Mouse (Mus musculus) embryonic facial prominence, embryonic 10.5 days (tissue): ENCODE results near the gene Gnai2. TPM values are rescaled to one million over a fixed set of nuclear protein-coding genes. Genes with fewer than 3 reads are reported as not detected.
"Not testable (repeated sequence)": the region's sequence is repeated elsewhere in the genome, so short reads cannot be mapped to it uniquely, and the experiment has no call there.

Experiments
- DNase-seq: peaks from one replicate; pipeline ENCODE4 v3.0.0-alpha.2; 2017; ENCODE audit warnings: low spot score
- H3K27ac ChIP-seq: fragments of 300-500 bp; sonication (generic); replicated peaks from 2 replicates; pipeline ENCODE4 v1.5.1; 2016; ENCODE audit warnings: mild to moderate bottlenecking
- H3K27me3 ChIP-seq: fragments of 300-500 bp; sonication (generic); replicated peaks from 2 replicates; pipeline ENCODE4 v1.6.1; 2016; ENCODE audit warnings: low read depth, mild to moderate bottlenecking; ENCODE audit not compliant: poor library complexity, severe bottlenecking
- H3K36me3 ChIP-seq: fragments of 300-500 bp; sonication (generic); replicated peaks from 2 replicates; pipeline ENCODE4 v1.6.1; 2016; ENCODE audit warnings: mild to moderate bottlenecking, moderate library complexity
- H3K4me1 ChIP-seq: fragments of 300-500 bp; sonication (generic); 2 replicates; pipeline ENCODE4 v1.6.1; 2016
- H3K4me3 ChIP-seq: fragments of 300-500 bp; sonication (generic); 2 replicates; pipeline ENCODE4 v1.5.1; 2016; ENCODE audit warnings: mild to moderate bottlenecking, moderate library complexity
- H3K9me3 ChIP-seq: fragments of 300-500 bp; sonication (generic); 2 replicates; pipeline ENCODE4 v1.6.1; 2016; ENCODE audit warnings: mild to moderate bottlenecking
- WGBS: fragments of 180-500 bp; shearing (Covaris S2); methylation state at CpG from one replicate; pipeline ENCODE4 v1.1.7; 2016; 5-methylcytosine and 5-hydroxymethylcytosine counted together
- polyA plus RNA-seq: library from polyadenylated mRNA; unstranded; fragments of >200 nt; fragmentation: Nextera tagmentation; extraction: Ambion mirVana; gene quantifications from 2 replicates; pipeline ENCODE4 v1.2.1, GENCODE M21; 2016

Gene Gnai2
- 334 and 363 TPM in 2 replicates for polyA plus RNA-seq

- H3K4me1 ChIP-seq = peaks cover 82% of the 10 kb centered on the region
- 3% methylated on average over 38 of the region's 38 CpGs for WGBS
These were observed at the start of gene Gnai2 for GRCm38 (mm10) chr9:107635279-107636028. Gene Gnai2 (minus strand): TSS chr9:107635367.

DNA sequence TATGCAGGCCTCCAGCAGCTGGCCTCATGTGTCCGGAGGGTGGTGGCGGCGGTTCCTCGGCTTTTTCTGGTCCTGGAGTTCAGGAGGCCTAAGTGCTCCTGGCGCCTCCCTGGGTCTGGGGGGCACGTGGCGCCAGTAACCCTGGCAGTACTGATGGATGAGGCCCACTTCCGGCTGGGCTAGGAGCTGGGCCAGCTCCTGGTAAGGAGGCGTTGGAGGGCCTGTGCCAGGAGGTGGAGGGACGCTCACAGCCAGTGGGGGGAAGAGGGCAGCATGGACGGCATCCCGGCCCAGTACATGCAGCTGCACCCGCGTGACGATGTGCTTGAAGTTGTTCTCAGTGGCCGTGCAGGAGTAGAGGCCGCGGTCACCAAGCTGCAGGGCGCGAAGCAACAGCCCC, 47.2 kb upstream of the Gnai2 start:
- no peak for DNase-seq
- no peaks in the 10 kb centered on the region for H3K9me3 ChIP-seq
- H3K4me1 ChIP-seq = peaks cover 20% of the 10 kb centered on the region; the same call in 1 of the 2 replicates
- no peak overlapping the region for H3K27ac ChIP-seq
- H3K36me3 ChIP-seq = peaks cover 62% of the 10 kb centered on the region
- WGBS = 94% methylated on average over 20 of the region's 20 CpGs
- peaks cover 21% of the 10 kb centered on the region for H3K27me3 ChIP-seq
- H3K4me3 ChIP-seq = no peak overlapping the region

More at GRCm38 (mm10) chr9:107635279-107636028, at the start of gene Gnai2:
- no peaks in the 10 kb centered on the region for H3K9me3 ChIP-seq
- peaks cover 17% of the 10 kb centered on the region for H3K36me3 ChIP-seq
- no peaks in the 10 kb centered on the region for H3K27me3 ChIP-seq
- DNase-seq = peak; percentile 97
- H3K27ac ChIP-seq = peak within 1 kb of the TSS; percentile 96
- peak within 1 kb of the TSS; percentile 95 for H3K4me3 ChIP-seq

- H3K4me3 ChIP-seq = no peak within 1 kb of the TSS
- WGBS = 45% methylated on average over 5 of the region's 5 CpGs
- DNase-seq = no peak
- H3K27ac ChIP-seq = no peak within 1 kb of the TSS; the same call in 1 of the 2 replicates
- peaks cover 27% of the 10 kb centered on the region for H3K4me1 ChIP-seq
- H3K27me3 ChIP-seq = peaks cover 50% of the 10 kb centered on the region
- H3K9me3 ChIP-seq = no peaks in the 10 kb centered on the region
- peaks cover 33% of the 10 kb centered on the region for H3K36me3 ChIP-seq
These were observed 44.3 kb upstream of the Gnai2 start, which contains the start of gene Gnat1 for GRCm38 (mm10) chr9:107679501-107679900. Gene Gnat1 (minus strand): TSS chr9:107679712.

- peaks cover 26% of the 10 kb centered on the region for H3K36me3 ChIP-seq
- H3K9me3 ChIP-seq = no peaks in the 10 kb centered on the region
- H3K27me3 ChIP-seq = peaks cover 56% of the 10 kb centered on the region
- DNase-seq = no peak
- H3K4me3 ChIP-seq = no peak overlapping the region
- WGBS = 91% methylated on average over 2 of the region's 2 CpGs
- H3K27ac ChIP-seq = no peak overlapping the region
- peaks cover 27% of the 10 kb centered on the region for H3K4me1 ChIP-seq
These were observed 43.7 kb upstream of the Gnai2 start for GRCm38 (mm10) chr9:107678861-107679260.

GRCm38 (mm10) chr9:107677819-107678526, 42.8 kb upstream of the Gnai2 start:
- Histone ChIP-seq H3K36me3 (peaks cover 18% of the 10 kb centered on the region), H3K27me3 (peaks cover 60% of the 10 kb centered on the region), H3K4me1 (peaks cover 27% of the 10 kb centered on the region)
- 39% methylated on average over 14 of the region's 14 CpGs for WGBS
- H3K4me3 ChIP-seq, H3K9me3 ChIP-seq, H3K27ac ChIP-seq: not testable (repeated sequence)
- peak; percentile 67 for DNase-seq

DNA sequence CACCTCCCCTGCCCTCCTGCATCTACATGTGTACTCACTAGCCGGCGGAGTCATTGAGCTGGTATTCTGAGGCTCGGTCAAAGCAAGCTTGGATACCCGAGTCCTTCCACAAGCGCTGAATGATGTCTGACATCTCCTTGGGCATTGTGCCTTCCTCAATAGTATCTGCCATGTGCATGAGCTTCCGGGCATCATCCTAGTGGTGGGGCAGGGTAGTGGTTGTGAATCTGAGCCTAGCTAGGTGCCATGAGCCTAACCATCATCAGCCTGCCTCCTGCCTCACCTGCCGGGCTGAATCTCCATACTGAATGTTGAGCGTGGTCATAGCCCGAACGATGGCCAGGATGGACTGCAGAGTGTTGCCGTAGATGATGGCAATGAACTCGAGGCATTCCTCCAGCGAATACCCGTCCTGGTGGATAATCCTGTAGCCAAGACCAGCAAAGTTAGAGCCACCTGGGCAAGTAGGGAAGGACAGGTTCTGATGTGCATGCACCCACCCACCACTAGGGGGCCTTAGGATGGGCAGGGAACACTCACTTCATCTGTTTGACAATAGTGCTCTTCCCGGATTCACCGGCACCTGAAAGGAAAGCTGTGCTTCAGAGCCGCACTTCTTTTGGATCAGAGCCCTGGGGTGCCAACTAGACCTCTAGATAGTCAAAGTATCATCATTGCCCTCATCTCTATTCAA, 42.1 kb upstream of the Gnai2 start:
- H3K4me1 ChIP-seq = peaks cover 27% of the 10 kb centered on the region
- peaks cover 10% of the 10 kb centered on the region for H3K36me3 ChIP-seq
- H3K9me3 ChIP-seq = no peaks in the 10 kb centered on the region
- H3K27ac ChIP-seq = no peak overlapping the region
- DNase-seq = peak; percentile 77
- 23% methylated on average over 17 of the region's 17 CpGs for WGBS
- H3K27me3 ChIP-seq = peaks cover 60% of the 10 kb centered on the region
- H3K4me3 ChIP-seq = peak overlapping the region; percentile 52; the same call in 1 of the 2 replicates

- Histone ChIP-seq H3K4me1 (peaks cover 27% of the 10 kb centered on the region), H3K27ac (no peak overlapping the region; the same call in 1 of the 2 replicates), H3K27me3 (peaks cover 60% of the 10 kb centered on the region), H3K36me3 (peaks cover under 1% of the 10 kb centered on the region), H3K9me3 (no peaks in the 10 kb centered on the region), H3K4me3 (peak overlapping the region; percentile 52)
- 2% methylated on average over 25 of the region's 25 CpGs for WGBS
- no peak for DNase-seq
These were observed 41.1 kb upstream of the Gnai2 start for GRCm38 (mm10) chr9:107676302-107676701.

GRCm38 (mm10) chr9:107675671-107676301, 40.6 kb upstream of the Gnai2 start:
- DNase-seq = peak; percentile 90
- Histone ChIP-seq H3K4me1 (peaks cover 27% of the 10 kb centered on the region), H3K4me3 (peak overlapping the region; percentile 52), H3K27ac (no peak overlapping the region; the same call in 1 of the 2 replicates), H3K27me3 (peaks cover 60% of the 10 kb centered on the region), H3K9me3 (no peaks in the 10 kb centered on the region), H3K36me3 (no peaks in the 10 kb centered on the region)
- WGBS = under 1% methylated on average over 39 of the region's 39 CpGs

DNA sequence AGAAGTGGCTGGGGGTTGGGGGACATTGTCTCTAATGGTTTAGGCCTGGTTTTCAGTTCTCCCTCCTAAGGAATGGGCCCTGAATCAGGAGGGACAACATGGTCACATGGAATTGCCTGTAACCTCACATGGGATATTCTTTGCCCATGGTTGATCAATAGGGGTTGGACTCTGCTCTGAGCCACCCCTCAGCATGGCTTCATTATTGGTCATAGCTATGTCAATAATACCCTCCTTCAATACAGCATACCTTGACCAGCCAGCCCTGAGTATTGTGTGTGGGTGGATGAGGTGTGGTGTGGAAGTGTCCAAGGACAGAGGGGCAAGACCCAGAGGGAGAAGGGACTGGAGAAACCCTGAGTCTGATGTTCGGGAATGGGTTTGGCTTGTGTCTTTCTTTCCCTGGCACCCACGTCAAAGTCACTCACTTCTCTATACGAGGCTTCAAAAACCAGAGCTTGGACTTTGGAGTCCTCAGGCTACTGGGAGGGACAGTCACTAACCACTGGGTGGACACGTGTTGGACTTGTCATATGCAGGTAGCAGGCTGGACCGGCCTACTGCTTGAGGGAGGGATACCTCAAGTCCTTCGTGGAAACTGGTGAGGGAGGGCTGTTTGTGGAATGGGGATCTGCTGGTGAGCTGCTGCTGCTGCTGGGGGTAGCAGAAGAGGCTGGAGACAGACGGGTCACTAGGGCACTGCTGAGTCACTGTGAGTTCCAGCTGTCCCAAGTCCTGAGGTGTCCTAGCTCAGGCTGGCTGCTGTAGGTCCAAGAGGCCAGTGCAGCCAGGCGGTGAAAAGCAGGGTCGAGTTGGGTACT, 39.7 kb upstream of the Gnai2 start:
- 53% methylated on average over 9 of the region's 9 CpGs for WGBS
- DNase-seq = no peak
- peaks cover 63% of the 10 kb centered on the region for H3K27me3 ChIP-seq
- H3K4me1 ChIP-seq = peaks cover 36% of the 10 kb centered on the region
- peak overlapping the region; percentile 52; the same call in 1 of the 2 replicates for H3K4me3 ChIP-seq
- no peaks in the 10 kb centered on the region for H3K9me3 ChIP-seq
- no peaks in the 10 kb centered on the region for H3K36me3 ChIP-seq
- 0 out of 2 replicates have a peak overlapping the region, but pooled peaks have one; percentile 11 for H3K27ac ChIP-seq

- no peak overlapping the region for H3K27ac ChIP-seq
- H3K4me3 ChIP-seq = no peak overlapping the region
- WGBS = 53% methylated on average over 5 of the region's 5 CpGs
- H3K36me3 ChIP-seq = no peaks in the 10 kb centered on the region
- no peaks in the 10 kb centered on the region for H3K9me3 ChIP-seq
- DNase-seq = no peak
- H3K27me3 ChIP-seq = peaks cover 66% of the 10 kb centered on the region
- peaks cover 48% of the 10 kb centered on the region for H3K4me1 ChIP-seq
These were observed 35.1 kb upstream of the Gnai2 start for GRCm38 (mm10) chr9:107670259-107670658.

- peaks cover 64% of the 10 kb centered on the region for H3K27me3 ChIP-seq
- 87% methylated on average over 9 of the region's 9 CpGs for WGBS
- no peak within 1 kb of the TSS for H3K27ac ChIP-seq
These were observed 34.3 kb upstream of the Gnai2 start, which contains the start of gene Slc38a3 for GRCm38 (mm10) chr9:107669480-107669945. Gene Slc38a3 (minus strand): TSS chr9:107669530.

More at GRCm38 (mm10) chr9:107669480-107669945, 34.3 kb upstream of the Gnai2 start, which contains the start of gene Slc38a3:
- no peak for DNase-seq
- no peaks in the 10 kb centered on the region for H3K9me3 ChIP-seq
- peaks cover 45% of the 10 kb centered on the region for H3K4me1 ChIP-seq
- no peak within 1 kb of the TSS for H3K4me3 ChIP-seq
- H3K36me3 ChIP-seq = no peaks in the 10 kb centered on the region
